Mouse (Mus musculus): ENCODE measurements at regions not wholly inside any gene's neighbourhood (a gene's known extent, or its start where the extent isn't known, plus 50 kb on each side); places are given as distances from the start of the nearest gene placed in this dataset.

DNA sequence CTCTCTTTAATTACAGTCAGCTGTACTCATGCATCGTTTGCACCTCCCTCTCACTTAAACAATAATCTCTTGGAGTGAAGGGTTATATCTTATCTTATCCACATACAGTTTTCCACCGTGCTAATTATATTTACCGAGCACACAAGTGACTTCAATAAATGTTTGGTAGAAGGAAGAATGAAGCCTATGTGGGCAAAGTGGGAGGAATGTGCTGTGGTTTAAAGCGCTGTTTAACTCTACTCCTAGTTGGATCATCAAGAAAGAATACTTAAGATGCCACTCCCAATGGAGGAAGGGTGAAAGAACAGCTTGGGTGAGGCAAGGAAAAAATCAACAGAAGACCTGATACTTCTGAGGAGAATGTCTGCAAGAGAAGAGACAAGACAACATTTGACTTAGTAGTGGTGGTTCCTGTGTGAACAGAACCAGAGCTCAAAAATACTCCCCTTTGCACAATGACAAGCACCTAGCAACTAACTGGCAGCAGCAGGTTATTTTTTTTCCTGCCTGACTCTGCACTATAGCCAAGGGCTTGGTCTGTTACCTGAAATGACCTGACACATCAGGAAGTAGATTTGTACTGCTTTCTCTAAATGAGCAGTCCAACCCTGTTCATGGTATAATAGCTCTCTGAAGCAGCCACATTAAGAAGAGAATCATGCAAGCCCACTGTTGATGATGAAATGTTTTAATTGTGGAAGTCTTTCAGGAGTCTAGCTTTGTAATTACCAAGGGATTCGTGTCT, 424.6 kb upstream of the Nr3c2 start:
- Histone ChIP-seq H3K27me3 (ENCODE audit: control insufficient read depth, insufficient read depth, low read length) (no peaks in the 10 kb centered on the region), H3K27ac (ENCODE audit: insufficient read depth, low read length) (no peak overlapping the region), H3K4me1 (ENCODE audit: control insufficient read depth, insufficient read depth, low read length) (no peaks in the 10 kb centered on the region), H3K4me3 (replicated peaks; ENCODE audit: insufficient read depth, low read depth, low read length) (no peak overlapping the region)
- TF ChIP-seq POLR2A (IDR thresholded peaks at IDR 0.05; ENCODE audit: borderline replicate concordance, insufficient read depth, low read length) (no peak), CTCF (IDR thresholded peaks at IDR 0.05; ENCODE audit: borderline replicate concordance, insufficient read depth, low read depth, low read length) (no peak)
- WGBS = 86% methylated on average over 5 of the region's 5 CpGs
- no peak for DNase-seq

DNA sequence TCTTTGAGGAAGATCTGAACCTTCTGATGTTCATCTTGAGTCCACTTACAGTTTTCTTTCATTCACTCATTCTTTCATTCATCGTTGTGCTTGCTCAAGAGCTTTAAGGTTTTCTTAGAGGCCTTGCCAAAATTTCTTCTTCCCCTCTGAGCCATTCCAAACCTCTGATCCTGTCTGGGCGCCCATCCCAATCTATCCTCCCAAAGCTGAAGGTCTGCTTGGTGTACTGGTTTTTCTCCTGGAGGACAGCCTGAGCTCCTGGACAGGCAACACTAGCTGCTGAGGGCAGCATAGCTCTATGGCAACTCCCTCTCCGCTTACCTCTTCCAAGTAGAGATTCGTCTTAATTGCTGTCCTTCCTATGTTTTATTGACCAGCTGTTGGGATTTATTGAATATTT, 420.3 kb upstream of the Nr3c2 start:
- no peak overlapping the region for H3K27ac ChIP-seq (ENCODE audit: insufficient read depth, low read length)
- TF ChIP-seq CTCF (IDR thresholded peaks at IDR 0.05; ENCODE audit: borderline replicate concordance, insufficient read depth, low read depth, low read length) = no peak
- TF ChIP-seq POLR2A (IDR thresholded peaks at IDR 0.05; ENCODE audit: borderline replicate concordance, insufficient read depth, low read length) = no peak
- H3K4me1 ChIP-seq (ENCODE audit: control insufficient read depth, insufficient read depth, low read length) = no peaks in the 10 kb centered on the region
- no peak for DNase-seq
- no peaks in the 10 kb centered on the region for H3K27me3 ChIP-seq (ENCODE audit: control insufficient read depth, insufficient read depth, low read length)
- 44% methylated on average over 4 of the region's 4 CpGs for WGBS
- no peak overlapping the region for H3K4me3 ChIP-seq (replicated peaks; ENCODE audit: insufficient read depth, low read depth, low read length)

DNA sequence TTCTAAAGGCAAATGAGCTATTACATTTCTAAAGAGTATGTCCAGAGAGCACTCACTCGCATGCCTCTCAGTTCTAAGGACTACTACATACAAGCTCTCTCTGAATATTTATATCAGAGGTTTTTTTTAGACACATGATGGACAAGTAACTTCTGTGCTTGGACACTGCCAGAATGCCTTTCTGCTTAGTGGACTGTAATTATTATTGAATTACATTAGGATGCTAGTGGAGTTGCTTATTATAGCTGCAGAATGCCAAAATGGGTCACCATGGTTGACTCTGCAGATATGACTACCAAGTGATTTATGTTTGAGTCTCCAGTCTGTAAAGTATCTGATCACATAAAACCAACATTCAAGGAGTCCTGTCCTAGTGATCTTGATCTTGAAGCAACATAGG, 395.6 kb upstream of the Nr3c2 start:
- no peak overlapping the region for H3K27ac ChIP-seq (ENCODE audit: insufficient read depth, low read length)
- H3K27me3 ChIP-seq (ENCODE audit: control insufficient read depth, insufficient read depth, low read length) = no peaks in the 10 kb centered on the region
- no peaks in the 10 kb centered on the region for H3K4me1 ChIP-seq (ENCODE audit: control insufficient read depth, insufficient read depth, low read length)
- no peak overlapping the region for H3K4me3 ChIP-seq (replicated peaks; ENCODE audit: insufficient read depth, low read depth, low read length)
- TF ChIP-seq CTCF (IDR thresholded peaks at IDR 0.05; ENCODE audit: borderline replicate concordance, insufficient read depth, low read depth, low read length) (no peak), POLR2A (IDR thresholded peaks at IDR 0.05; ENCODE audit: borderline replicate concordance, insufficient read depth, low read length) (no peak)
- 65% methylated on average over 1 of the region's 1 CpGs for WGBS
- DNase-seq = no peak

DNA sequence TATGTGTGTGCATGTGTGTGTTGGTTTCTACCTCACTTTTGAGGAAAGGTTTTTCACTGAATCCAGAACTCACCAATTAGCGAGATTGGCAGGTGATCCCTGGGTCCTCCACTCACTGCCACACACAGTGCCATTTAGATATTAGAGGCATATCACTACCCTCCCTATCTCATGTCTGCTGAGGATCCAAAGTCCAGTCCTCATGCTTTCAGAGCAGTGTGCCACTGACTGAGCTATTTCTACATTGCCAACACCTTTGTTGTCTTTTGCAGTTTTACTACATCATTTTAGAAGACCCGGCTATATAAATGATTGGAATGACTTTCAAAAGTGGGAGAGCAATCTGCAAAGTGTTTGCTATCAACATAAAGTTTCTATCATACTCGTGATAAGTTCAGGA, 392.0 kb upstream of the Nr3c2 start:
- no peak overlapping the region for H3K27ac ChIP-seq (ENCODE audit: insufficient read depth, low read length)
- DNase-seq = no peak
- WGBS = 80% methylated on average over 3 of the region's 3 CpGs
- no peaks in the 10 kb centered on the region for H3K27me3 ChIP-seq (ENCODE audit: control insufficient read depth, insufficient read depth, low read length)
- no peaks in the 10 kb centered on the region for H3K4me1 ChIP-seq (ENCODE audit: control insufficient read depth, insufficient read depth, low read length)
- no peak overlapping the region for H3K4me3 ChIP-seq (replicated peaks; ENCODE audit: insufficient read depth, low read depth, low read length)
- TF ChIP-seq CTCF (IDR thresholded peaks at IDR 0.05; ENCODE audit: borderline replicate concordance, insufficient read depth, low read depth, low read length) (no peak), POLR2A (IDR thresholded peaks at IDR 0.05; ENCODE audit: borderline replicate concordance, insufficient read depth, low read length) (no peak)

DNA sequence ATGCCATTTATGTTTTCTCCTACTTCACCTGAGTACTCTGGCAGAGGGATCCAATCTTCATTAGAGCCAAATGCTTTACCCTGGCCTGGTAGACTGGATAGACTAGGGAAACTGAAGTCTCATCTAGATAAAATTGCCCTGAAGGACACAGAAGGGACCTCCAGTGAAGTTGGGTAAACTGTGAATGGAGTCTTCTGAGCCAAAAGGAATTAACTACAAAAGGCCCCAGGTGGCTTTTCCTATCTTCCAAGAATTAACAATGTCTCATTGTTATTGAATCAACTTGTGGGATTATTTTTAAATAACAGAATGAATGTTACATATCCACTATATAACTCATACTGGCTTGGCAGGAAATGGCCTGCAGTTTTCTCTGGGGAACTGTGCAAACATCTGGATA, 390.0 kb upstream of the Nr3c2 start:
- no peak for TF ChIP-seq CTCF (IDR thresholded peaks at IDR 0.05; ENCODE audit: borderline replicate concordance, insufficient read depth, low read depth, low read length)
- no peak for TF ChIP-seq POLR2A (IDR thresholded peaks at IDR 0.05; ENCODE audit: borderline replicate concordance, insufficient read depth, low read length)
- no peak for DNase-seq
- Histone ChIP-seq H3K4me1 (ENCODE audit: control insufficient read depth, insufficient read depth, low read length) (no peaks in the 10 kb centered on the region), H3K27ac (ENCODE audit: insufficient read depth, low read length) (no peak overlapping the region), H3K27me3 (ENCODE audit: control insufficient read depth, insufficient read depth, low read length) (no peaks in the 10 kb centered on the region), H3K4me3 (replicated peaks; ENCODE audit: insufficient read depth, low read depth, low read length) (no peak overlapping the region)

DNA sequence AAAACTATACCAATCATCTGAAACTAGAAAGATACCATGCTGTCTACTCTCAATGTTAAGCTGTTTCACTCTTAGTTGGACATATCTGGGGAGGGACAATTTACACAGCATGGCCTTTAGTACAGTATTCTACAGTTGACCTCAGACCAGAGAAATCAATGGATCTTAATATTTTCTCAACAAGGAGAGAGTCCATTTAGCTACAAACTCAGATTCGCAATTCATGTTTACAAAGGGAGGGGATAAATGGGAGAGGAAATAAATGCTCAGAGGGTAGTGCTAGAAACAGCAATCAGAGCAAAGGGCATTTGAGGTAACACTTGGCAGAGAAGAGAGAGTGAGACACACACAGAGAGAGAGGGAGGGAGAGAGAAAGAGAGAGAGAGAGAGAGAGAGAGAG, 385.1 kb upstream of the Nr3c2 start:
- H3K27me3 ChIP-seq (ENCODE audit: control insufficient read depth, insufficient read depth, low read length) = no peaks in the 10 kb centered on the region
- DNase-seq = no peak
- no peak overlapping the region for H3K4me3 ChIP-seq (replicated peaks; ENCODE audit: insufficient read depth, low read depth, low read length)
- H3K27ac ChIP-seq (ENCODE audit: insufficient read depth, low read length) = no peak overlapping the region
- no peaks in the 10 kb centered on the region for H3K4me1 ChIP-seq (ENCODE audit: control insufficient read depth, insufficient read depth, low read length)
- WGBS = 83% methylated on average over 1 of the region's 1 CpGs
- no peak for TF ChIP-seq CTCF (IDR thresholded peaks at IDR 0.05; ENCODE audit: borderline replicate concordance, insufficient read depth, low read depth, low read length)
- TF ChIP-seq POLR2A (IDR thresholded peaks at IDR 0.05; ENCODE audit: borderline replicate concordance, insufficient read depth, low read length) = no peak

DNA sequence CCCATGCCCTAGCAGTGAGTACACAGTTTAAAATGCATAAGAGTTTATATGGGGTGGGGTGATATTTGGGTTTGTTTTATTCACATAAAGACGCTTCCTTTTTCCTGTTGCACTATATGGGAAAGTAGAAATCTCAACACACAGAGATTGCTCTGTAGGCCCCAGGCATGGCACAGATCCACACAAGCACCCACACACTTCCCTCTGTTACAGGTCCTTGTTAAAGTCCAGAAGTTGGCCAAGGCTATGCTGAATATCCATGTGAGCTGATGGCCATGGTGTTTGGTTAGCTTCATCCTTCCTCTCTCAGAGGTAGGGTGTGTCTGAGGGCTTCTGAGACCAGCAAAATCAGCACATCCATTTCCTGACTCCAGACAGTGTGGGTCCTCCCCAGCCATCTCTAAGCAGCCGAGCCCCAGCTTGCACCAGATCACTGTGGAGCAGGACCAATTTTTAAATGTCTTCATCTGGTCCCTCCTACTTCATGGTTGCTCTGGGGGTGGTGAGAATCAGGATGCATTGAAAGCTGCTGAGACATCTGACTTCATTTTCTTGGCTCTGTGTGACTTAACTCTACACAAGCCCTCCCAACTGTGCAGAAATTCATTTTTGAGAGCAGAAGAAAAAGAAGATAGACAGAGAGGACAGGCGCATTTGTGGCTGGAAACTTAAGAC, 360.3 kb upstream of the Nr3c2 start:
- Histone ChIP-seq H3K4me3 (replicated peaks; ENCODE audit: insufficient read depth, low read depth, low read length) (no peak overlapping the region), H3K4me1 (ENCODE audit: control insufficient read depth, insufficient read depth, low read length) (no peaks in the 10 kb centered on the region), H3K27ac (ENCODE audit: insufficient read depth, low read length) (no peak overlapping the region), H3K27me3 (ENCODE audit: control insufficient read depth, insufficient read depth, low read length) (no peaks in the 10 kb centered on the region)
- 73% methylated on average over 3 of the region's 3 CpGs for WGBS
- TF ChIP-seq CTCF (IDR thresholded peaks at IDR 0.05; ENCODE audit: borderline replicate concordance, insufficient read depth, low read depth, low read length) (no peak), POLR2A (IDR thresholded peaks at IDR 0.05; ENCODE audit: borderline replicate concordance, insufficient read depth, low read length) (no peak)
- no peak for DNase-seq

DNA sequence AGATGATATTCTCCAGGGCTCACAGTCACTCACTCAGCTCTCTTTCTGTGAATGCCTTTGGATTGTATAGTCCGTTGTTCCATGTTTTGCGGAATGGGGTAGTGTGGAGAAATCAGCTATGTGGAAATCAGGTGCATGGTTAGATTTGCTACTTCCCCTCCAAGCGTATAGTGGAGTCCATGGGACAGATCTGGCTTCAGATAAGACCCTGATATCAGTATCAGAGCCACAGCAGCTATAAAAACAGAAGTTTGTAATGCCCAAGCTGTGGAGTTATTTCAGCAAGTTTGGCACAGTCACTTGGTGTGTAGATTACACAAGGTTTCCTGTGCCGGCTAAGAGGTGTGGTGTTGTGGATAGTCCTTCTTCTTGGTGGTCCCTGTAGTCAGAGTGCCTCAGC, 359.6 kb upstream of the Nr3c2 start:
- DNase-seq = no peak
- 92% methylated on average over 4 of the region's 4 CpGs for WGBS
- H3K4me1 ChIP-seq (ENCODE audit: control insufficient read depth, insufficient read depth, low read length) = no peaks in the 10 kb centered on the region
- TF ChIP-seq POLR2A (IDR thresholded peaks at IDR 0.05; ENCODE audit: borderline replicate concordance, insufficient read depth, low read length) = no peak
- no peak for TF ChIP-seq CTCF (IDR thresholded peaks at IDR 0.05; ENCODE audit: borderline replicate concordance, insufficient read depth, low read depth, low read length)
- H3K4me3 ChIP-seq (replicated peaks; ENCODE audit: insufficient read depth, low read depth, low read length) = no peak overlapping the region
- no peaks in the 10 kb centered on the region for H3K27me3 ChIP-seq (ENCODE audit: control insufficient read depth, insufficient read depth, low read length)
- no peak overlapping the region for H3K27ac ChIP-seq (ENCODE audit: insufficient read depth, low read length)
